Mouse (Mus musculus) left cerebral cortex, adult 6 months (tissue): Measurements from ENCODE around the gene Rgs5. TPM values are rescaled to one million over a fixed set of nuclear protein-coding genes. Genes with fewer than 3 reads are reported as not detected.

Source experiments
- long read RNA-seq, 2 experiments: library from polyadenylated mRNA; unstranded; transcript quantifications; one replicate each; pipeline ENCODE4 v2.0.0; 2019 to 2020
- polyA plus RNA-seq: library from polyadenylated mRNA; unstranded; fragments of <200 nt; fragmentation: Nextera tagmentation; gene quantifications from 2 replicates; pipeline ENCODE4 v1.2.3, GENCODE M21; 2021

The Rgs5 gene
- 13.8 and 19.4 TPM in 2 replicates for polyA plus RNA-seq
- long read RNA-seq, experiment 1, full-length matches to known transcripts: 256 of 282 reads
- long read RNA-seq, experiment 1, partial matches to known transcripts: 22 of 282 reads
- long read RNA-seq, experiment 1, other reads (novel, unspliced or antisense): 4 of 282 reads
- long read RNA-seq, experiment 2, full-length matches to known transcripts: 31 of 46 reads
- long read RNA-seq, experiment 2, partial matches to known transcripts: 6 of 46 reads
- long read RNA-seq, experiment 2, other reads (novel, unspliced or antisense): 9 of 46 reads

DNA sequence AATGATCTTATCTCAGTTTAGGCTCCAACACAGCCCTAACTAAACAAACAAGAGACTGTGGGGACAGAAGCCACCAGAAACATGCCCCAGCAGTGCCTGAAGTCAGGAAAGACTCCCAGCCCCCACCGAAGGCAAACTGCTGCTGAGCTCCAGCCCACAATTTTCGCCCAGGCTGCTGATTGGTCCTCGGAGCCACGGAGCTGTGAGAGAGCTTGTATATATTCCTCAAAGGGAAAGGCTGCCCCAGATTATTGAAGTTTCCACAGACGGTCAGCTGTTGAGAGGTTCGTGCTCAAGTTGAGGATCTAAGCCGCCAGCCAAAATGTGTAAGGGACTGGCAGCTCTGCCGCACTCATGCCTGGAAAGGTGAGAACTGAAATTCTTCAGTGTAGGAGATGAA, at the start of gene Rgs5:
Rgs5 (plus strand) TSS at position 246 of the 400 bp plus-strand sequence.

Other genes with a start within 250 kb of the Rgs5 start
- 0.53 and 2.1 TPM in 2 replicates for gene Nuf2, start 124.0 kb upstream of the Rgs5 start, polyA plus RNA-seq
- gene Rgs4, start 92.1 kb downstream of the Rgs5 start, polyA plus RNA-seq: 87.2 and 131 TPM in 2 replicates